Mouse (Mus musculus) retina, adult 2 months (tissue): ENCODE measurements around the gene Pdcd5.
A peak's percentile ranks its signal among the peaks of the same experiment; 100 is the strongest.

Experiments
- DNase-seq: peaks from one replicate; pipeline ENCODE4 v3.0.0-alpha.2; 2012; ENCODE audit warnings: low read depth, low spot score

Gene Pdcd5

GRCm38 (mm10) chr7:35647101-35647698 lies at the start of gene Pdcd5:
Gene Pdcd5 (minus strand): TSS chr7:35647521.
- peak; percentile 89 for DNase-seq

GRCm38 (mm10) chr7:35692641-35693040 lies 45.3 kb upstream of the Pdcd5 start:
- no peak for DNase-seq

GRCm38 (mm10) chr7:35692117-35692516 lies 44.8 kb upstream of the Pdcd5 start:
- DNase-seq = no peak

GRCm38 (mm10) chr7:35688781-35689349 lies 41.5 kb upstream of the Pdcd5 start:
- no peak for DNase-seq

GRCm38 (mm10) chr7:35688276-35688675 lies 41.0 kb upstream of the Pdcd5 start:
- DNase-seq = no peak

- DNase-seq = no peak
These were observed 39.9 kb upstream of the Pdcd5 start for GRCm38 (mm10) chr7:35687229-35687628.

GRCm38 (mm10) chr7:35686756-35687155 lies 39.4 kb upstream of the Pdcd5 start:
- DNase-seq = peak; percentile 28

- DNase-seq = no peak
These were observed 38.9 kb upstream of the Pdcd5 start for GRCm38 (mm10) chr7:35686216-35686615.

GRCm38 (mm10) chr7:35683409-35684122 lies 36.2 kb upstream of the Pdcd5 start:
- no peak for DNase-seq

- no peak for DNase-seq
These were observed 34.2 kb upstream of the Pdcd5 start for GRCm38 (mm10) chr7:35681559-35681958.

- DNase-seq = no peak
These were observed 31.7 kb upstream of the Pdcd5 start for GRCm38 (mm10) chr7:35678976-35679375.

- no peak for DNase-seq
These were observed 21.0 kb upstream of the Pdcd5 start for GRCm38 (mm10) chr7:35668066-35669041.

GRCm38 (mm10) chr7:35663790-35664376 lies 16.6 kb upstream of the Pdcd5 start:
- DNase-seq = no peak

- no peak for DNase-seq
These were observed 11.9 kb upstream of the Pdcd5 start for GRCm38 (mm10) chr7:35659173-35659572.

GRCm38 (mm10) chr7:35657829-35658228 lies 10.5 kb upstream of the Pdcd5 start:
- DNase-seq = no peak

GRCm38 (mm10) chr7:35651583-35652270 lies 4.4 kb upstream of the Pdcd5 start:
- DNase-seq = no peak

GRCm38 (mm10) chr7:35650716-35651410 lies 3.5 kb upstream of the Pdcd5 start:
- DNase-seq = no peak

GRCm38 (mm10) chr7:35649071-35649470 lies 1.8 kb upstream of the Pdcd5 start:
- peak; percentile 67 for DNase-seq

GRCm38 (mm10) chr7:35648239-35649069 lies 1.1 kb upstream of the Pdcd5 start:
- DNase-seq = no peak
